Mouse (Mus musculus): Measurements from ENCODE around the gene Id3.
A peak's percentile ranks its signal among the peaks of the same experiment; 100 is the strongest.

Id3 gene

DNA sequence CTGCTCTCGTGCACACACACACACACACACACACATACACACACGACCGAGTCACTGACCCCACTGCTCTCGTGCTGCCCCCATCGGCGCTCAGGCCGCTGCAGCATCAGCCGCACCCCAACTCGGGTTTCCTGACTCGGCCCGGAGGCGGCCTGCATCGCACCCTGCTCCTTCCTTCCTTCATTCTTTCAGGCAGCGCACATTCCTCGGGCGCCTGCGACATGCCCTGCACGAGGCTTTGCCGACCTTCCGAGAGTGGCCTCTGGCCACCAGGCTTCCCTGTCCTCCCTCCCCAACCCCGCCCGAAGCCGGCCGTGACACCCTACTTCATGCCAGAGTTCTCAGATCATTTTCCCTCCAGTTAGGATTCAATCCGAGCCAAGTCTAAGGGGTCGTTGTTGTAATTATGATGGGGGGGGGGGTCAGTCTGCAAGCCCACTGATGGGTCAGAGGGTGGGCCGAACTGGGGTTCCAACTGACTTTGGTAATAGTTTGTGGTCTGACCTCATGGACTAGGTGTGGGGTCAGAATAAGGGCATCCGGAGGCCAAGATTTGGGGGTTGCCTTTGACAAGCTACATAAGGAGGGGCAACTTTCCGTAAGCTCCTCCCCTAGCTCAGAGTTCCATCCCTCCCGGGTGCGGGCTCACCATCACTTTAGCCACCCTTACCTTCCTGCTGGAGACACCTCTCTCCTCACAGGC is 5.2 kb downstream of the Id3 start:
- no peak for DNase-seq

GRCm38 (mm10) chr4:136149045-136149379 is 5.7 kb downstream of the Id3 start:
- no peak for DNase-seq

DNA sequence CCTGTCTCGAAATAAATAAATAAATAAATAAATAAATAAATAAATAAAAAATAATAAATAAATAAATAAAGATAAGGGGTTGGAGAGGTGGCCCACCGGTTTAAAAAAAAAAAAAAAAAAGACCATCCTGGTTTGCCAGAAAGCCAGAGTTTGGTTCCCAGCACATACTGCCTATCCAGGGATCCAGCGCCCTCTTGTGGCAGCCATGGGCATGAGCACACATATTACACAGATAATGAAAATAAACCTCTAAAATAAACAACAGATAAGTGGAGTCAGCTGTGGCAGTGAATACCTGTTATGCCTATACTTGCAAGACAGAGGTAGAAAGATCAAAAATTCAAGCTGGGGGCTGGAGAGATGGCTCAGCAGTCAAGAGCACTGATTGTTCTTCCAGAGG is 6.4 kb downstream of the Id3 start:
- DNase-seq, result no peak

- DNase-seq, result no peak
Measured at GRCm38 (mm10) chr4:136150596-136150995, 7.3 kb downstream of the Id3 start.

DNA sequence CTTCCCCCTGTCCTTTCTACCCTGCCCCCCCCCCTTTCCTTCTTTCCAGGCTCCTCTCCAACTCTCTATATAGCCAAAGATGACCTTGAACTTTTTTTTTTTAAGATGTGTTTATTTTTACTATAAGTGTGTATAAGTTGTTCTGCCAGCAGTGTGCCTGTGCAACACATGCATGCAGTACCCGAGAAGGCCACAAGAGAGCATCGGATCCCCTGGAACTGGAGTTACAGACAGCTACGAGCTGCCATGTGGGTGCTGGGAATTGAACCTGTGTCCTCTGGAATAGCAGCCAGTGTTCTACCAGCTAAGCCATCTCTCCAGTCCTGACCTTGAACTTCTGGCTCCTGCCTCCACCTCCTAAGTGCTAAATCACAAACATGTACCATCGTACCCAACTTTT is 9.5 kb downstream of the Id3 start:
- no peak for DNase-seq

DNA sequence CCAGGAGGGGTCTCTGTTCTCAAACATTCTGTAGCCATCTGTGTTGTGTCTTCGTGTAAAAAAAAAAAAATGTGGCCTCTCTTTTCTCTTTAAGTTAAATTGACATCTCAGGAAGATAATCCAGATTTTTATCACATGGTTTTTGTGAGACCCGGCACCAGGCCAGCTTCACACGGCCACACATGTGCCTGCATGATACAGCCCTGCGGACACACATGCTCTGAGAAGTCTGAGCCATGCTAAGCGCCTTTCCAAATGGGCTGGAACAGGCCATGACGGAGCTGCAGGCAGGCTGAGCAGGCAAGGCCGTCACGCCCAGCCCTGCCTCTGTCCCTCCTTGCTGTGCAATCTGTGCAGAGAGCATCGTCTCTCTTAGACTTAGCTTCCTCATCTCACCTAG is 11.2 kb downstream of the Id3 start:
- no peak for DNase-seq

- no peak for DNase-seq
Measured at GRCm38 (mm10) chr4:136158498-136158897, 15.2 kb downstream of the Id3 start.

- DNase-seq, result peak; percentile 86
Measured at GRCm38 (mm10) chr4:136159802-136160397, 16.6 kb downstream of the Id3 start.

DNA sequence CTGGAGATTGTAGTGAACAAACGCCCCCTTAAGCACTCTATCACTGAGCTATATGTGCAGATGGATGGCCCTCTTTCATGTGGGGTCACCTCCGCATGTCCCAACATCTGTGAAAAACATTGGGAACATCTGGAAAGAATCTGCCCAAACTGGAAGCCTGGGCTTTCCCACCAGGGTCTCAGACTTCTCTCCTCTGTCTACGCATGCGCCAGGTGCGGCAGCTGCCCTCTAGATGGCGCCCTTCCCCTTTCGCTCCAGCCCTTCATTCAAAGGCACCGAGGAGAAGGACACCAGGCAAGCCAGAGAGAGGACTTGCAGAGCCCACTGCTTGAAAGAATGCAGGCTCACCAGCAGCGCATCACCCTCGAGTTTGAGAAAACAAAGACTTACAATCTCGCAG is 20.2 kb downstream of the Id3 start:
- DNase-seq, result peak; percentile 76

- DNase-seq, result no peak
Measured at GRCm38 (mm10) chr4:136164981-136165380, 21.7 kb downstream of the Id3 start.

DNA sequence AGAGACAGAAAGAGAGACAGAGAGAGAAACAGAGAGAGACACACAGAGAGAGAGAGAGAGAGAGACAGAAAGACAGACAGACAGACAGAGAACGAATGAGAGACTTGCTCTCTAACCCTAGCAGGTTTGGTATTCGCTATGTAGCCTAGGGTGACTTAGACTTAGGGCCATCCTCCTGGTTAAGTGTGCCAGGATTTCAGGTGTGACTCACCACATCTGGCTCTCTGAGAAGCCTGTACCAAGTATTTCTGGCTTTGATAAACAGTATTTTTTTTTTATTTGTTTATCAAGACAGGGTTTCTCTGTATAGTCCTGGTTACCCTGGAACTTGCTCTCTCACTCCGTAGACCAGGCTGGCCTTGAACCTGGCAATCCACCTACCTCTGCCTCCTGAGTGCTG is 24.4 kb downstream of the Id3 start:
- no peak for DNase-seq

DNA sequence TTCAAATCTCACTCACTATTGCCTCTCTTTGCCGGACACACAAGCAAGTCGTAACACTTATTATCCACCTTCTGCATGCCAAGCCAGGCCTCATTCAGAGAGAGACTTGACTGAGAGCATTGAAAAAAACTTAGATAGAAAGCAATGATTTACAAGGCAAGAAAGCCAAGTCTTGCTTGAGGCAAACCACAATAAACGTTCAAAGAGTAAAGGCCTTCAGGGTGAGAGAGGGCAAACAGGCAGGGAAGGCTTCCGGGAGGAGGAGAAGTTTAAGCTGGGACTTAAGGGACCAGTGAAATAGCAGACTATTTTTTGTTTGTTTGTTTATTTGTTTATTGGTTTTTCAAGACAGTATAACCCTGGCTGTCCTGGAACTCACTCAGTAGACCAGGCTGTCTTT is 27.1 kb downstream of the Id3 start:
- no peak for DNase-seq

- no peak for DNase-seq
Measured at GRCm38 (mm10) chr4:136171455-136171854, 28.2 kb downstream of the Id3 start.

- no peak for DNase-seq
Measured at GRCm38 (mm10) chr4:136172011-136172541, 28.8 kb downstream of the Id3 start, which contains the start of gene E2f2. Gene E2f2 (plus strand): TSS chr4:136172394.

- DNase-seq, result no peak
Measured at GRCm38 (mm10) chr4:136172542-136173209, 29.4 kb downstream of the Id3 start.

- no peak for DNase-seq
Measured at GRCm38 (mm10) chr4:136173210-136173715, 30.0 kb downstream of the Id3 start.

GRCm38 (mm10) chr4:136174216-136175193 is 31.2 kb downstream of the Id3 start:
- no peak for DNase-seq

- no peak for DNase-seq
Measured at GRCm38 (mm10) chr4:136176022-136176552, 32.8 kb downstream of the Id3 start.

GRCm38 (mm10) chr4:136177244-136177611 is 33.9 kb downstream of the Id3 start:
- no peak for DNase-seq

GRCm38 (mm10) chr4:136177612-136178474 is 34.5 kb downstream of the Id3 start:
- no peak for DNase-seq

DNA sequence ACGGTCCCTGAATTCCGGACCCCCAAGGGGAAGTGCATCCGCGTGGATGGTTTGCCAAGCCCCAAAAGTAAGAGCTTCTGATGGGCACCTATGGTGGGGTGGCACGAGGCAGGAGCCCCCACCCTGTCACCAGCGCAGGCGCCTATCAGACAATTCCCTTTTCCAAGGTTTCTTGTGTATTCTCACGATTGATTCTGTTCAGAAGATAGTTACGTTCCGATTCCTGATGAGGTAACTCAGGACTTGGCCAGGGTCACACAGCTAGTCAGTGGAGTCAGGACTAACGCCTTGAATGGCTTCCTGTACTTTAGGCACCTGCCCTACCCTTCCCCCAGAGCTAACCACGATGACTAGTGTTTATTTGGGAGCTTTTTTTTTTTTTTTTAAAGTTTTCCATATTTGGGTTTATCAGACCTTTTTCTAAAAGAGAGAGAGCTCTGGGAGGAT is 35.2 kb downstream of the Id3 start:
- no peak for DNase-seq

Data from cerebellum, adult 9-10 months (tissue).